Mouse (Mus musculus) erythroblast, embryonic 14.5 days (primary cell): Measurements from ENCODE around the gene Tango6.

Source experiments
- GATA1 ChIP-seq: IDR thresholded peaks from 2 replicates; pipeline ENCODE4 v1.6.1; 2012; ENCODE audit warnings: low read length, inconsistent platforms, mixed read lengths
- TAL1 ChIP-seq: IDR thresholded peaks from 3 replicates; pipeline ENCODE4 v1.6.1; 2012; ENCODE audit warnings: low read length, inconsistent platforms, mixed read lengths

DNA sequence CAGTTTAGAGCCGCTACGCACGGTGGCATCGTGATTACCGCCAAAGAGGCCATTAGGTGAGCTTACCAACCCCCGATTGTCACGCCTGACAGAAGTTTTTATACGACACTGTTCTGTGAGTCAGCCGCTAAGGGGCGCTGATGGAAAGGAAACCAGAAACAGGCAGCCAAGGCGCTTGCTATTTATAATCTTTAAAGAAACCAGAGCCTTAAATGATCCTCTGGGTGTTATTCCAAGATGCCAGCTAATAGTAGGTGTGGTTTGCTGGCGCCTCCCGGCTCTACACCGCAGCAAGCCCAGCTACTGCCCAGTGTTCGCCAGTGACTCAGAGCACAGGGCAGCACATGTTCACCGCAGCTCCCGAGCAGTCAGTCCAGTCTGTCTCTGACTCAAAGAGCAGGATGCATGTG lies 35.2 kb downstream of the Tango6 start:
- TF ChIP-seq GATA1 (no peak), TAL1 (no peak)
